Mouse (Mus musculus) lung, postnatal 25 days (tissue): ENCODE measurements around the gene Dhtkd1.

Experiments
- DNase-seq: peaks from one replicate; pipeline ENCODE4 v3.0.0; 2022; ENCODE audit warnings: low spot score

Gene Dhtkd1

DNA sequence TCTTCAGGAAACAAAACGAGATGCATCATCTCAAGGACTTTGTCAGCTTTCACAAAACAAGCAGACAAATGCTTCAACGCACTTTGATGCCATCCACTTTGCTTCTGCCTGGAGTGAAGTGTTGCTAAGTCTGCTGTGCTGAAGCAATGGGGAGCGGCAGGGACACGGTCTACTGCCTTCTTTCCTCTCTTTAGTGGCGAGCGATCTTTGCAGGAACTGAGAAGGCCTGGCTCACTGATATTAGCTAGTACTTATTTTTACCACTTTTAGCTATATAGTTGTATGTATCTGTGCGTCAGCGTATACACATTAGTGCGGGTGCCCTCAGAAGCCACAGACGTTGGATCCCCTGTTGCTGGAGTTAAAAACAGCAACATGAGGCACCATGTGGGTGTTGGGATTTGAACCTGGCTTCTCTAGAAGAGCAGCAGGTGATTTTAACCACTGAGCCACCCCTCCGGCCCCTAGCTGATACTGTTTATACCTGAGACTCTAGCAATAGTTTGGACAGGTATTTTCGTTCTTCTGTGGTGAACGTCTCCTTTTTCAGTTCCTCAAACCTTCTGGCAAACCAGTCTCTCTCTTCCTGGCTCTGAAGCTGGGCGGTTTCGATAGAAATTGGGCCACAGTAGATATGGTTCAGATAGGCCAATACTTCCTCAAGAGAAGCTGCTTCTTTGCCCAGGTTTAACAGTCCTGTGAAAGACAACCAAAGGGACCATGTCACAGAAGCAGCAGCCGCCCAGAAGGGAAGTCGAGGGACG, 12.1 kb downstream of the Dhtkd1 start:
- peak; percentile 36 for DNase-seq

DNA sequence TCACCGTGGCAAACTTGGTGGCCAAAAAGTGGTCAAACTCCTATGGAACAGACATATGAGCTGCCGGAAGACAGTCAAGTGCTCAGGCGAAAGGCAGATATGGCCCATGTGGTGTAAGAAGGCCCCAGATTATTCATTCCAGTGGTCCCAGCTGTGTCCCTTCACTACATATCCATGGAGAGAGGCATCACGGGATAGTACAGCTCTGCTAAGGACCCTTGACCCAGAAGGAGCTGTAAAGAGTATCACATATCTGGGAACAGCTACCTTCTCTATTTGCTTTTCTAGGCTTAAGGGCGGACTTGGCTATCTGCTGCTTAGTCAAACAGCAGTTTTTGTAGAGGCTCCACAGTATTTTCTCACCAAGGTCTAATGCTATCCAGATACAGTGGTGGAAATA, 12.8 kb downstream of the Dhtkd1 start:
- no peak for DNase-seq

DNA sequence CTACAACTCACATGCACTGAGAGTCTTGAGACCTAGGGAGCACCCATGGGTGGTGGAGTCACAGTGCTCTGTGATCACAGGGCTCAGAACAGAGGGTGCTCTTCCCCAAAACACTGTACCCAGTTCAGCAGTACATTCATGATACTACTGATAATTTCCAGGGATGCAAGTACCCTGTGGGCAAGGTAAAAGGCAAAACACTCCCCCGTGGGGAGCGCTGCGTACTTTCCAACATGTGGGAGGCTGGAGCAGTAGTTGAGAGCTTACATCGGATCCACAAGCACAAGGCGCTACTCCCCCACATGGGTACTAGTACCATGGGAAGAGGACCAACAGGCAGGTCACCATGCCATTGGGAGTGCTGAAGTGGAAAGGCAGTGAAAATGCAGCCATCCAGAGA, 15.1 kb downstream of the Dhtkd1 start:
- DNase-seq: no peak

- no peak for DNase-seq
Measured at GRCm38 (mm10) chr2:5923786-5924185, 18.8 kb downstream of the Dhtkd1 start.

DNA sequence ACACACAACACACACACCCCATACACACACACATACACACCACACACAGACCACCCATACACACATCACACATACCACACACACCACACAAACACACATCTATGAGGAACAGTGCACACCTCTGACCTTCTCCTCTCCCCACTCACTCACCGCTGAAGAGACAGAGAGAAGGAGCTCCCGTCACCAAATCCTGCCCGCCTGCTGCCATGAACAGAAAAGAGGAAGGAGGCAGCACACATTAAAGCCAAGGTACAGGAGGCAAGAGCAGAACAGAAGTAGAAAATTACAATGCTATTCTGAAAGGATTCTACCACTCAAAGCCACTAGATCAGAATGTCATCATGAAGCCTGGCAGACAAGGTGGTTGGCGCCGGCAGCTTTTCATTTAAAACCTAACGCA, 19.8 kb downstream of the Dhtkd1 start:
- DNase-seq: no peak

DNA sequence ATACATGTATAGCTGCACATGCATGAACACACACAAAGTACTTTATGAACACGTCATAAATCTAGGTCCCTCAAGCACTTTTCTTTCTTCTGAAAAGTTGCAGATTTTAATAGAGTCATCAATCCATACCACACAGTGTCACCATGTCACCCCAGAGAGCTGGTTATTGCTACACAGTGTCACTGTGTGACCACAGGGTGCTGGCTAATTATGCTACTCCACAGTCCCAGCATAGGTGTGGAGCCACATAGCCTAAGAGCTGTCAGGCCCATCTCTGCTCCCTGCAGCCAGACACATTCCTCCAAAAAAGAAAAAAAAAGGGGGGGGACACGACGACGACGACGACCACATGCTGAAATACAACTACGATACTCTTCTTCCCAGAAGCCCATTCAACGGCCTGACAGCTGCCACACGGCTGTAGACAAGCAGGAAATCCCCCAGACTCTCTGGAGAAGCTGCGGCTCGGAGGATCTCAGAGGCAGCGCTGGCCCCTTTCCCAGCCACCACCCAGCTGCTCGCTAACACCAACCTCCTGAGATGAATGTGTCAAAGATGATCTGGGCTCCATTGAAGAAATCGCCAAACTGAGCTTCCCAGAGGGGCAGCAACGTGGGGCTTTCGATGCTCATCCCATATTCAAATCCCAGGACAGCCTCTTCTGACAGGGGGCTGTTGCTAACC, 31.2 kb downstream of the Dhtkd1 start:
- DNase-seq: no peak

GRCm38 (mm10) chr2:5906625-5907024, 36.0 kb downstream of the Dhtkd1 start:
- peak; percentile 12 for DNase-seq

DNA sequence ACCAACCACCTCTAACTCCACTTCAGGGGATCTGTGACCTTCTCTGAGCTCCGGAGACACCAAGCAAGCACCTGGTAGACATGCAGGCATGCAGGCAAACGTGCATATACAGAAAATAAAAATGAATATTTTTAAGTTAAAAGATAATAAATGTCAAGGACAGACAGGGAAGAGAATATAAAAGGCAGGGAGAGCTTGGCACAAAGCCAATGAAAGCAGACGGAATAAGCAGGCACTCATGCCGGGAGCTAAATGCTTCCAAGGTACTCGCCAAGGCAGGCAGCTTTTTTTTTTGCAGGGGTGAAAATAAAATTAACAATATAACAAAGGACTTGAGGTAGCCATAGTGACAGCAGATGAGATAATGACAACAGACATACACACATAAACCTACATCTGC, 36.5 kb downstream of the Dhtkd1 start:
- no peak for DNase-seq

DNA sequence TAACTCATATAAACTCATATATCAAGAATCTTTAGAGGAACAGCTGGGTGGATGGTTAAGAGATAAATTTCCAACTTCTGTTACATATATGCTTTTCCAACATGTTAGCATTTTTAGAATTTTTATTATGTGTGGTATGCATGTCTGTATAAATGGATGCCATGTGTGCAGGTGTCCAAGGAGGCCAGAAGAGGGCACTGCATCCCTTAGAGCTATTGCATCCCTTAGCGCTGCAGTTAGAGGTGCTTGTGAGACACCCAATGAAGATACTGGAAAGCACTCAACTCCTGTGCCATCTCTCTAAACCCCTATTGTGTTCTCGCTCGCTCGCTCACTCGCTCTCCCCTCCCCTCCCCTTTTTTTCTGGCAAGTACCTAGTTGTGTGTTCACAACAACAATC, 42.4 kb downstream of the Dhtkd1 start:
- DNase-seq: peak; percentile 7

DNA sequence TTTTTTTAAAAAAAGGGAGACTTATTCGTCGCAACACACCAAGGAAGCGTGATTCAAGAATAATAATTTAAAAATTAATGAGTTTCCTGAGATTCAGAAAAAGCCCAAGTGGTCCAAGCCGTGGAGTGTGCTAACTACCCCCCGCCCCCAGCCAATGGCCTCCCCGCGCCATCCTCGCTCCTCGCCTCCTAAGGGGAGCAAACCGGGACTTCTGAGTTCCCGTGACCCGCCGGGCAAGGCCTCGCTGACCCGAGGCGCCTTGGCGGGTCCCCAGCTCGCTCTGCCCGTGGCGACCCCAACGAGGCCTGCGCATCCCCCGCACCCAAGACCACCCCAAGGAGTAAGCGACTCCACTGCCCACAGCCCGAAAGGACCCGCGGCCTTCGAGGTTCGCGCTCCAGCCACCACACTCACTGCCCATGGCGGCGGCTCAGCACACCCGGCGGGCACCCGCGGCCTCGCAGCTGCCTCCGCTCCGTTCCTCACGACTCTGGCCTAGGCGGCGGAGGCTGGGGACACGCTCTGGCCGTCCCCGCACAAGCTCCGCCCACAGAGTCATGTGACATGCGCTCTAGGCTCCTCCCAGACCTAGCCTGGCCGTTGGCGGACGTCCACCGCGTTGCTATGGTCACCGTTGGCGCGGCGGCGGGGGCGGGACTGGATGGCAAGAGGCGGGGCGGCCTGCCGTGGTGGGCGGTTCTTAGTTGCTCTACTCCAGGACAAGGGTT, 47.6 kb downstream of the Dhtkd1 start, which contains the start of gene Sec61a2:
Gene Sec61a2 (minus strand): TSS at position 590 of the 728 bp plus-strand sequence.
- peak; percentile 98 for DNase-seq

GRCm38 (mm10) chr2:5894296-5894695, 48.3 kb downstream of the Dhtkd1 start:
- DNase-seq: peak; percentile 2

DNA sequence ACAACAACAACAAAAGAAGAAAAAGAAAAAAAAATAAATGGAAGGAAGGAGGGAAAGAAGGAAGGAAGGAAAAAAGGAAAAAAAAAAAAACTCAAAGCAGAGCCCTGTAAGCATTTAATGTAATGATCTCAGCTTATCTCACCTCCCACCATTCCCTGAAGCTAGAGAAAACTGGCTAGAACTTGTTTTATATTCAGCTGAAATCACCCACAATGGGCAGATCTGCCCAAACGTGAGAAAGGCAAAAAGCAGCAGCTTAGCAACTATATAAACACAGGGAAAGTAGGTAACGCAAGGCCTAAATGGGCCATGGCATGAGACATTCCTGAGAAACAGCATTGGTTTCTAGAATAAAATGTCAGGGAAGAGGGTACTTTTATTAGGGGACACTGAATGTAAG, 53.2 kb downstream of the Dhtkd1 start:
- no peak for DNase-seq

DNA sequence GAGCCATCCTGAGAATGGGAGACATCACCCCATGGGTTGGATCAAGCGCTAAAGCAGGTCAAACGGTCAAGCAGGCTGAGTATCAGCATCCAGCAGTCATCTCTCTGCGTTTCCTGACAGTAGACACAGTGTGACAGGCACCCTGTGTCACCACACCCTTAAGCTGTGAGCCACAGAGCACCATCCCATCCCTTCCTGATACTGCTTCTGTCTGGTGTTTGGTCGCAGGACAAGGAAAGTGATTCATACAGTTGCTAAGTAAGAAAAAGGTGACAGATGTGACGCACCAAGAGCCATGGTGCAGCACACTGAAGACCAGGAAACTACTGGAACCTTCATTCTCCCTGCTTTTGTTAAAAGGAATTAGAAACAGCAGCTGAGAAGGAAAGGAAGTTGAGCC, 53.7 kb downstream of the Dhtkd1 start:
- DNase-seq: no peak

DNA sequence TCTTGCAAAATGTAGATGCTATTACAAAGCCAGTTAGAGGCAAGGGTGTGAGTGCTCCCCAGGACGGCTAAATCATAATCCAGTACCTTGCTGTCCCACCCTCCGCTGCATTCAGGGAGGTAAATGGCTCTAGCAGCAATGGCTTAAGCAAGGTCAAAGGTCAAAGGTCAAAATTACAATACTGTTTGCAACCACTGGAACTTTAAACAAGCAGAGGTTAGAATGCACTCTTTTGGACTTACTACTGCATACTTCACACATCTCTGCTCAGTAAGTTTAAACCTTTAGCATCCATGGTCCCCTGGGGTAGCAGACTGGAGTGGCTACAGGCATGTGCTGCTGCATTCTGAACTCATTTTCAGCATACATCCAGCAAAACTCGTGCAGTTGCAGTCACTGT, 65.1 kb downstream of the Dhtkd1 start:
- DNase-seq: no peak

GRCm38 (mm10) chr2:5869746-5870145, 72.8 kb downstream of the Dhtkd1 start:
- no peak for DNase-seq

- DNase-seq: no peak
Measured at GRCm38 (mm10) chr2:5867681-5868080, 74.9 kb downstream of the Dhtkd1 start.

DNA sequence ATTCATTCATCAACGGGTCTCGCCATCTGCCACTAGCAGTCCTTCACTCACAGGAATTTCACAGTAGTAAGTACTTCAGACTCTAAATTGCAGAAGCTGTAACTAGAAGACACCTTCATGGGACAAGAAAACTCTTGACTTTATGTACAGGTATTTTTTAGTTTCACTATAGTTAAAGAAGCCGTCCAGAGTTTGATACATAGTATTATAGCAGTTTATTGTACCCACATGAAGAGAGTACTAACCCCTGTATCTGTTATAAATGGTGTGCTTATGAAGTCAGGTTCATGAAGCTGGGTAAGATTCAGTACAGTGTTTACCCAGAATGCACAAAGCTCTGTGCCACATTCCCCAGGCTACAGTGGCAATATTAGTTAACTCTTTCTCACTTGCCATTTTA, 79.8 kb downstream of the Dhtkd1 start, which contains the start of gene Gm13199:
Gene Gm13199 (minus strand): TSS at position 101 of the 400 bp plus-strand sequence.
- no peak for DNase-seq

DNA sequence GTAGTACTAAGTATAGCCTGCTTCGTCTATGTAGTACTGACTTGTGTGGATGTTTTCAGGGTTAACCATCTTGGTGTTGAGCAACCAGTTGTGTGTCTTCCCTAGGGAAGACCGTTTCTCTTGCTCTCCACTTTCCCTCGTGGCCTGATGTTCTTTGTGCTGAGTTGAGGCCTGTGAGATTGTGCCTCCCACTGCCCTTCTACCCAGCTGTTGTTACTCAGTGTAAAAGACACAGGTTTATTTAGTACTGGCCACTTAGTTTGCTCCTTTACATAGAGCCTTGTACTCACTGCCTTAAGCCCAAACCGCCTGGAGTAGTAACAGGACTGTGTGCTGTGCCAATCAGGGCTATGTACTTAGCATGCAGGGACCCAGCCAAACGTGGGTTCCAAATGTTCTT, 90.7 kb downstream of the Dhtkd1 start:
- DNase-seq: no peak

GRCm38 (mm10) chr2:5851116-5851515, 91.5 kb downstream of the Dhtkd1 start:
- no peak for DNase-seq
